Mouse (Mus musculus) lung, embryonic 14.5 days (tissue): ENCODE results near the gene Rbpms2. TPM values are rescaled to one million over a fixed set of nuclear protein-coding genes. Genes with fewer than 3 reads are reported as not detected.
"Not testable (repeated sequence)": the region's sequence is repeated elsewhere in the genome, so short reads cannot be mapped to it uniquely, and the experiment has no call there.

Experiments used
- ATAC-seq: fragments of 200-750 bp; cut with Nextera tagmentation; 2 replicates; pipeline ENCODE4 v1.8.0; 2017; ENCODE audit warnings: mild to moderate bottlenecking, moderate TSS enrichment, moderate library complexity; ENCODE audit not compliant: insufficient read depth
- DNase-seq: peaks from one replicate; pipeline ENCODE4 v3.0.0-alpha.2; 2015
- H3K27ac ChIP-seq: fragments of 300-500 bp; sonication (generic); 2 replicates; pipeline ENCODE4 v1.5.1; 2014; ENCODE audit warnings: low read depth, mild to moderate bottlenecking, moderate library complexity
- H3K27me3 ChIP-seq: fragments of 300-500 bp; sonication (generic); 2 replicates; pipeline ENCODE4 v1.6.1; 2014; ENCODE audit warnings: low read length, control low read depth; ENCODE audit not compliant: insufficient read depth
- H3K36me3 ChIP-seq: fragments of 300-500 bp; sonication (generic); 2 replicates; pipeline ENCODE4 v1.6.1; 2014; ENCODE audit warnings: control low read depth; ENCODE audit not compliant: insufficient read depth
- H3K4me1 ChIP-seq: fragments of 300-500 bp; sonication (generic); 2 replicates; pipeline ENCODE4 v1.6.1; 2014; ENCODE audit warnings: antibody characterized with exemption, control low read depth; ENCODE audit not compliant: insufficient read depth
- H3K4me2 ChIP-seq: fragments of 300-500 bp; sonication (generic); 2 replicates; pipeline ENCODE4 v1.6.1; 2014; ENCODE audit warnings: mild to moderate bottlenecking
- H3K4me3 ChIP-seq: fragments of 300-500 bp; sonication (generic); 2 replicates; pipeline ENCODE4 v1.5.1; 2014; ENCODE audit warnings: low read depth, low read length
- H3K9ac ChIP-seq: fragments of 300-500 bp; sonication (generic); 2 replicates; pipeline ENCODE4 v1.6.1; 2014
- H3K9me3 ChIP-seq: fragments of 300-500 bp; sonication (generic); 2 replicates; pipeline ENCODE4 v1.6.1; 2016; ENCODE audit warnings: low read depth, low read length, control low read depth
- CTCF ChIP-seq: IDR thresholded peaks from 2 replicates; pipeline ENCODE4 v1.5.1; 2016; ENCODE audit warnings: antibody characterized with exemption, low read depth
- WGBS: fragments of 180-500 bp; shearing (Covaris S2); extraction: QIAGEN DNeasy Blood & Tissue Kit; methylation state at CpG from one replicate; pipeline ENCODE4 v1.1.7; 2014; 5-methylcytosine and 5-hydroxymethylcytosine counted together
- polyA plus RNA-seq: library from polyadenylated mRNA; unstranded; fragments of >200 nt; fragmentation: Nextera tagmentation; extraction: Ambion mirVana; gene quantifications from 2 replicates; pipeline ENCODE4 v1.2.1, GENCODE M21; 2014

The Rbpms2 gene
- polyA plus RNA-seq, 1 experiment from 2014 or later: 20.3 TPM

- no peak; the same call in 1 of the 2 replicates for TF ChIP-seq CTCF
- no peaks in the 10 kb centered on the region for H3K9me3 ChIP-seq
- DNase-seq (peak; percentile 40), ATAC-seq (no peak)
- H3K36me3 ChIP-seq: no peaks in the 10 kb centered on the region
- 40% methylated on average over 3 of the region's 3 CpGs for WGBS
- no peak overlapping the region for H3K4me2 ChIP-seq
- H3K27ac ChIP-seq: no peak overlapping the region
- H3K4me1 ChIP-seq: peaks cover 11% of the 10 kb centered on the region
- no peak overlapping the region for H3K4me3 ChIP-seq
- H3K9ac ChIP-seq: no peak overlapping the region
- H3K27me3 ChIP-seq: no peaks in the 10 kb centered on the region
These were observed 16.5 kb downstream of the Rbpms2 start for GRCm38 (mm10) chr9:65645984-65646383.

GRCm38 (mm10) chr9:65646782-65647181 lies 17.3 kb downstream of the Rbpms2 start:
- ATAC-seq (no peak), DNase-seq (no peak)
- Histone ChIP-seq H3K27ac (no peak overlapping the region; the same call in 1 of the 2 replicates), H3K4me2 (no peak overlapping the region), H3K4me1 (peaks cover 12% of the 10 kb centered on the region), H3K9ac (no peak overlapping the region), H3K9me3 (no peaks in the 10 kb centered on the region), H3K27me3 (no peaks in the 10 kb centered on the region), H3K36me3 (no peaks in the 10 kb centered on the region), H3K4me3 (no peak overlapping the region)
- TF ChIP-seq CTCF: no peak
- 81% methylated on average over 2 of the region's 2 CpGs for WGBS

DNA sequence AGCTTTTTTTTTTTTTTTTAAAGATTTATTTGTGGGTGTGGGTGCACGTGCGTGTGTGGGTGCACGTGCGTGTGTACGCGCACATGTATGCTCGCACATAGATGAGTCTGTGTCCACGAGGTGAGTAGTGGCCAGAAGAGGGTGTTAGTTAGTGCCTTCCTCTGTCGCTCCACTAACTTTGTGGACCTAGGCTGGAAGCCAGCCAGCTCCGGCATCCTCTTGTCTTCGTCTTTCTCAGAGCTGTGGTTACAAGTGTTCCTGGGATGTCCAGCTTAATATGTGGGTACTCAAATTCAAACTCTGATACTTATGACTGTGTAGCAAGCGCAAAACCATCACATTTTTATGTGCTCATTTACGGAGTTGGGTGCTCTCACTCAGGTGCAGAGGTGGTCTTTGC lies 19.3 kb downstream of the Rbpms2 start:
- Histone ChIP-seq H3K27me3 (no peaks in the 10 kb centered on the region), H3K36me3 (no peaks in the 10 kb centered on the region), H3K4me1 (peaks cover 12% of the 10 kb centered on the region), H3K9me3 (no peaks in the 10 kb centered on the region), H3K4me3 (no peak overlapping the region), H3K4me2 (no peak overlapping the region), H3K27ac (no peak overlapping the region), H3K9ac (no peak overlapping the region)
- TF ChIP-seq CTCF: no peak
- DNase-seq (peak; percentile 37), ATAC-seq (no peak)
- 79% methylated on average over 13 of the region's 13 CpGs for WGBS

- Histone ChIP-seq H3K9me3 (no peaks in the 10 kb centered on the region), H3K36me3 (no peaks in the 10 kb centered on the region), H3K27me3 (no peaks in the 10 kb centered on the region), H3K9ac (no peak overlapping the region), H3K27ac (peak overlapping the region; percentile 61), H3K4me3 (no peak overlapping the region), H3K4me2 (peak overlapping the region; percentile 0; the same call in 1 of the 2 replicates), H3K4me1 (peaks cover 12% of the 10 kb centered on the region)
- peak; percentile 87; the same call in 1 of the 2 replicates for ATAC-seq
- peak; percentile 85 for DNase-seq
- no peak for TF ChIP-seq CTCF
- WGBS: 26% methylated on average over 1 of the region's 1 CpGs
These were observed 20.5 kb downstream of the Rbpms2 start for GRCm38 (mm10) chr9:65649997-65650396.

GRCm38 (mm10) chr9:65651957-65652356 lies 22.5 kb downstream of the Rbpms2 start:
- peak; percentile 34 for TF ChIP-seq CTCF
- H3K9me3 ChIP-seq, H3K9ac ChIP-seq, H3K4me3 ChIP-seq, ATAC-seq, H3K27ac ChIP-seq, H3K4me2 ChIP-seq, H3K27me3 ChIP-seq, DNase-seq, H3K36me3 ChIP-seq: not testable (repeated sequence)
- H3K4me1 ChIP-seq: peaks cover 12% of the 10 kb centered on the region
- 83% methylated on average over 1 of the region's 1 CpGs for WGBS

DNA sequence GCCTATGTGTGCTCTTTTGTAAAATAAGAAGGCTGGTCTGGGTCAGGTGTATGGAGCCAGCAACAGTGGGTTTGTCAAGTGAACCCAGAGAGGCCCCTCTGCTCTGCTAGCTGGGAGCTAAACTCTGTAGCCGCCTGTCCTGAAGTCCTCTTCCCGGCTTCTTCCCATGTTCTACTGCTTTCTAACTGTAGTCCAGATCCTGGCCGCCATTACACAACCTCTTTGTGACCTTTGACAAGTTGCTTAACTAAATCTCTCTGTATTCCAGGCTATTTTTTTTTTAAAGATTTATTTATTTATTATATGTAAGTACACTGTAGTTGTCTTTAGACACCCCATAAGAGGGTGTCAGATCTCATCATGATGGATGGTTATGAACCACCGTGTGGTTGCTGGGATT lies 24.3 kb downstream of the Rbpms2 start:
- Histone ChIP-seq H3K27me3 (no peaks in the 10 kb centered on the region), H3K36me3 (no peaks in the 10 kb centered on the region), H3K4me2 (no peak overlapping the region), H3K9me3 (no peaks in the 10 kb centered on the region), H3K27ac (no peak overlapping the region), H3K9ac (no peak overlapping the region), H3K4me1 (peaks cover 12% of the 10 kb centered on the region), H3K4me3 (no peak overlapping the region)
- ATAC-seq (no peak), DNase-seq (no peak)
- WGBS: 87% methylated on average over 4 of the region's 4 CpGs
- no peak for TF ChIP-seq CTCF

GRCm38 (mm10) chr9:65654700-65655237 lies 25.3 kb downstream of the Rbpms2 start:
- DNase-seq: no peak
- Histone ChIP-seq H3K4me3 (no peak overlapping the region), H3K4me1 (peaks cover 12% of the 10 kb centered on the region), H3K4me2 (no peak overlapping the region), H3K9me3 (no peaks in the 10 kb centered on the region), H3K36me3 (no peaks in the 10 kb centered on the region), H3K9ac (no peak overlapping the region), H3K27me3 (no peaks in the 10 kb centered on the region), H3K27ac (no peak overlapping the region)
- 86% methylated on average over 3 of the region's 3 CpGs for WGBS
- no peak for ATAC-seq
- no peak for TF ChIP-seq CTCF
